Mouse (Mus musculus): ENCODE results near the gene Bag5.

DNA sequence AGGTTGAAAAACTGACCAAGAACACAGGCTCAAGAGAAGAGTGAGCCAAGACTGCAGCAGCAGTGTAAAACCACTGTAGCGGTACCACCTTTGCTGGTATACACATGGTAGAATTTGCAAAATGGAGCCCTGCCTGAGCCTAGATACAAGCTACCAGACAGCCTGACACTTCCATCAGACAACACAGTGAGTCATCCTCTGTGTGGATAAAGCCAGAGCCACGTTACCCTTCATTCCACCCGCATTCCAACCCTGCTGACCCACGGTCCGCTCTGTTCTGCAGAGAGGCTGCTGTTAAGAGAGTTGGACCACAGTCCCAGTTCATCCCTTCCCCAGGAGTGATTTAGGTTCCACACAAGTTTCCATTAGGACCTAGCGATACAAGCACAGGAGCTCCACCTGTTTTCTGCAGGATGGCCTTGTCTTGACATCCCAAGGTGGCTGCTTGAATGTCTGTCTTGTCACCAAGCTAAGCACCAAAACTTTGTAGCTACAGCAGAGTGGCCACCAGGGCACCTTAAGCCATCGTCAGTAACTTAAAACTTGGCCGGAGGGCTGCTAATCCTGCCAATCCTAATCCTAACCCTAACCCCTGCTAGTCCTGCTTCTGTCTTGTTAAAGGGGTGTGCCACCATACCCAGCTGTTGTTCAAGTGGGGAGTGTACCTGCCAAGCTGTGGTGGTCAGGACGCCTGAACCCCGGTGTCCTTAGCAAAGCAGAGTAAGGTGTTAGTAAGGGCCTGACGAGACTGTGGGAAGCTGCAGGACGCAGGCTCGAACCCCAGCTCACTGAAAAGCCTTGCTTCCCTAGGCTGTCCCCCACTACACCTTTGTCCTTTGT is 47.8 kb downstream of the Bag5 start:
- TF ChIP-seq POLR2A (IDR thresholded peaks at IDR 0.05; ENCODE audit: control insufficient read depth in 1 of 2, insufficient read depth in 1 of 2, low read depth in 1 of 2, low read length in 2 of 2, poor library complexity in 1 of 2) (no peak), CTCF (IDR thresholded peaks at IDR 0.05 in 2 of 3, conservative IDR thresholded peaks at IDR 0.05 in 1 of 3; ENCODE audit: control insufficient read depth in 1 of 3, insufficient read depth in 1 of 3, low read depth in 2 of 3, low read length in 3 of 3, poor library complexity in 1 of 3, severe bottlenecking in 1 of 3) (no peak), GATA1 (IDR thresholded peaks at IDR 0.05; ENCODE audit: low read depth, low read length) (no peak), EP300 (IDR thresholded peaks at IDR 0.05; ENCODE audit: low read depth in 1 of 2, low read length in 2 of 2) (no peak), CHD1 (IDR thresholded peaks at IDR 0.05; ENCODE audit: low read depth, low read length) (no peak), USF1 (IDR thresholded peaks at IDR 0.05; ENCODE audit: low read depth, low read length) (no peak), BHLHE40 (IDR thresholded peaks at IDR 0.05; ENCODE audit: borderline replicate concordance, low read depth, low read length) (no peak), TBP (IDR thresholded peaks at IDR 0.05; ENCODE audit: low read depth, low read length) (no peak), NRF1 (IDR thresholded peaks at IDR 0.05; ENCODE audit: insufficient read depth, low read depth, low read length, poor library complexity, severe bottlenecking) (no peak), ZNF384 (IDR thresholded peaks at IDR 0.05; ENCODE audit: low read depth, low read length) (no peak), HCFC1 (IDR thresholded peaks at IDR 0.05; ENCODE audit: low read depth, low read length) (no peak)
